Mouse (Mus musculus) cerebral cortex, adult 2 months (tissue): ENCODE results near the gene Ap1s1.

Experiments
- WGBS: fragments of 180-500 bp; shearing (Covaris S2); methylation state at CpG from one replicate; pipeline ENCODE4 v1.1.7; 2018; 5-methylcytosine and 5-hydroxymethylcytosine counted together

The Ap1s1 gene

DNA sequence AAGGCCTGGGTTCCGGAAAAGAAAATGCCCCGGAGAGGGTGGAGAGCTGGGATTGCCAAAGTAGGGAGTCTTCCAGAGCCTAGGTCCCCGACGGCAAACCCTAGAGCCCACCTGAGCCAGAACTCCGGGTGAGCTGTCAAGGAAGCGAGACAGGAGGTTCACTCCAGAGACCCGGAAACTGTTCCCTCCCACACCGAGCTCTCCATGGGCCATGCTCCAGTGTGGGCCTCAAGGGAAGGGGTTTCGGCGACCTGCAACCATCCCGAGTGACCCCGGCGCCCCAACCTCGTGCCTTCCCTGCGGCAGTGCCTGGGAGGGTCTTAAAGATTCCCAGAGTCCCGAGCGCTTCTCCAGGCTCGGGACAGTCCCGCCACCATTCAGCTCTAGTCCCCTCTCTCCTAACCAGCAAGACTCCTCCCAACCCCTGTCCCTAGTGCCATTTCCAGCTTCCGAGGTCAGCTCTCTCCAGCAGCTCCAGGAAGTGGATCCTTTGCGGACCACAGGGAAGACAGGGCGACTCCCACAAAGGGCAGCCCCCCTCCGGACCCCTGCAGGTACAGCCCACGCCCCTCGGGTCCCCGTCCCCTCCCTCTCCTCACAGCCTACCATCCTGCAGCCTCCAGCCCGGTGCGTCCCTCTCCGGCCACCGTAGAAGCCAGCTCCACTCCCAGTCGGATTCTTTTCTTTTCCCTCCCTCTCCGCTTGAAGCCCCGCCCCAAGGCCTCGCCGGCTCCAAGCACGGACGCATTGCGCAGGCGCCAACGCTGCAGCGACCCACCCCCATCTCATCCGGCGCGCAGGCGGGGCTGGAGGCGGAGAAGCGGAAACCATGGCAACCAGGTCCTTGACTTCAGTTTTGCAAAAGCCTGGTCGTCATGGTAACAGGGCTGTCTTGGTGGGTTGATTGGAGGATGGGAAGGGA lies at the start of gene Ap1s1:
Gene Ap1s1 (minus strand): TSS at position 734 of the 922 bp plus-strand sequence.
- WGBS = under 1% methylated on average over 48 of the region's 48 CpGs

DNA sequence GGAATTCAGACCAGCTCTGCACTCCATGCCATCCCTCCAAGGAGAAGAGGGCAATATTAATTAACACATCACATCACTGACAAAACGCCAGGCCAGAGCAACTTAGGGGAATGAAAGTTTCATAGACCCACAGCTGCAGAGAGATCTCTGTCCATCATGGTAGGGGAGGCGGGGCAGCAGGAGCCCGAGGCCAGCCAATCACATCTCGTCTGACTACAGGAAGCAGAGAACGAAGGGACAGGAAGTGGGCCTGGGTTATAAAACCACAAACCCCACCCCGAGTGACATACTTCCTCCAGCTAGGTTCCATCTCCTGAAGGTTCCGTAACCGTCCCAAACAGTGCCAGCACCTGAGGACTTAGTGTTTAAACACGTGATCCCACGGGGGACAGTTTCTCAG lies 49.2 kb upstream of the Ap1s1 start:
- 84% methylated on average over 10 of the region's 10 CpGs for WGBS

DNA sequence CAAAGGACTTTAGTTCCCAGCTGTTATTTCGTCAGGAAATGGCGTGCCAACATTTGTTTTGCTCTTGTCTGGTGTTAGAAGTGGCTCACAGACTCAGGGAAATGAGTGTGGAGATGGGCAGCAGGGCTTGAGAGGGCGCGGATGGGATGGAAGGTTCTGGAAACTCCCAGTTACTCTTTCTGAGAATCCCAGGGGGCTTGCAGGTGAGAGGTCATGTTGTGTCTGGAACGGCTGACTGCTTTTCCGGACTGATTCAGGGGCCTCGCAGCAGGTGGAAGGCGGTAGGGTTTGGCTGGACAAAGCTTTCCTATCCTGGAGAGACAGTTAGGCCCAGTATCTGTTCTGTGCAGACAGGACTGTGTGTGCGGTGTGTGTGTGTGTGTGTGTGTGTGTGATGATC lies 47.8 kb upstream of the Ap1s1 start:
- WGBS = 78% methylated on average over 9 of the region's 9 CpGs

DNA sequence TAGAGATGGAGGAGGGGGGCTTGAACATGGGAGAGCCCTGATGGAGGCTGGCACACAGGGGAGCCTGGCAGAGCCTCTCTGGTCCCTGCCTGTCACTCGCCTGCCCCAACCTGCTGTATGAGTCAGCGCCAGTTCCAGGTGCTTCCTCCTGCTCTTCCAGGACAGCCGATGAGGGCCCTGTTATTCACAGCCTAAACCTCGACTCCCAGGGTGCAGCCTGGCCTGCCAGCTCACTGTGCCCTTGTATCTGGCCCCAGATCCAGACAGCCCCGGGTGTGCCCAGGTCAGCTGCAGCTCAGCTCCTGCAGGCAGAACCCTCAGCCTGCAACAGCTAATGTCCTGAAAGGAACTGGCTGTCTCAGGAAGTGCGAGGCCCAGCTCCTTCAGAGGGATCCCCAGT lies 45.6 kb upstream of the Ap1s1 start:
- WGBS = 65% methylated on average over 6 of the region's 6 CpGs

DNA sequence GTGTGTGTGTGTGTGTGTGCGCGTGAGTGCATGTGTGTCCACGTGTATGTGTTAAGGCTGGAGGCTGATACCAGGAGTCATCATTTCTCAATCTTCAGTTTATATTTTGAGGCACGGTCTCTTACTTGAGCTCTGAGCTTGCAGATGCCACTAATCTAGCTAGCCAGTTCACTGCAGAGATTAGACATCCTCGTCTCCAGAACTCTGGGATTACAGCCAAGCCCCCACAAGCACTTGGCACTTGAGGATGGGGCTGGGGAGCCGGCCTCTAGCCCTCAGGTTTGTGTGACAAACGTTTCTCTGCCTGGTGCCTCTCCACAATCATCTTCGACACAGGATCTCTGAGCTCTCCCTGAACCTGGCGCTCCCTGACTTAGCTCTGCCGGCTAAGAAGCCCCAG lies 44.9 kb upstream of the Ap1s1 start:
- 81% methylated on average over 10 of the region's 10 CpGs for WGBS

DNA sequence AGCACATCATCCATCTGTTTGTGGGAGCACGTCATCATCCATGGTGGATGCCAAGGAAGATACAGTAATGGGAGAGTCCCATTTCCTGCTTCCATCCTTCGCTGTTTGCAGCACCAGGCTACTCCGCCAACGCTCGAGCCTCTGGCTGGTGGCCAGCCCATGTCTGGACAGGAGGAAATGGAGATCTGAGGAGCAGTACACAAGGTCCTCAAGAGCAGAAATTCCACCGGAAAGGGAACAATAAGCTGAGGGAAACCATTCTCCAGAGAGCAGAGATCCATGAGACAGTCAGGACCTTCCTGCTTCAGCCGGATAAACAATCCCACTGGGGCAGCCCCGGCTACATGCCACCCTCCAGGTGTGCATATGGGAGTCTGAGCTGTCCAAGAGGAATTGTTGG lies 41.5 kb upstream of the Ap1s1 start:
- WGBS = 73% methylated on average over 8 of the region's 8 CpGs

DNA sequence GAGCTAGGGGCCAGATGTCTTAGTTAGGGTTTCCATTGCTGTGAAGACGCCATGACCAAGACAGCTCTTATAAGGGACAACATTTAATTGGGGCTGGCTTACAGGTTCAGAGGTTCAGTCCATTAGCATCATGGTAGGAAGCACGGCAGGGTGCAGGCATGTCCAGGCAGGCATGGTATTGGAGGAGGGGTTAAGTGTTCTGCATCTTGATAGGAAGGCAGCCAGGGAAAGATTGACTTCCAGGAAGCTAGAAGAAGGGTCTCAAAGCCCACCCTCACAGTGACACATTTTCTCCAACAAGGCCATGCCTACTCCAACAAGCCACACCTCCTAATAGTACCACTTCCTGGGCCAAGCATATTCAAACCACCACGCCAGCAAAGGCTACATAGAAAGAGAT lies 39.8 kb upstream of the Ap1s1 start:
- WGBS = 92% methylated on average over 3 of the region's 3 CpGs

DNA sequence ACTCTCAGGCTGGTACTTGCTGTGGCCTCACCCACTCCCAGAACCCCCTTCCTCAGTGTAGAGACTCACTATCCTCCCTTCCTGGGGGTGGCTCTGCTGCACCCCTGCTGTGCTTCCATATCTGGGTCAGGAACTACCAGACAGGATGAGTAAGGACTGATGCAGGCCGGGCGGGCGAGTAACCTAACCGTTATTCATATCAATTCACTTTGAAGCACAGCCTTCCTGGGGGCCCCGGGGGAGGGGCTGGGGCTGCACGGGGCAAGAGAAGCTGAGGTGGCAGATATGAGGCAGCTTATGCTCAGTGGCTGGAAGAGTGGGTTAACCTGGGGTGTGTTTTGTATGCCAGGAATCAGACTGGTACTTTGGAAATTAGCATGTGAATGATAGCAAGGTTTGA lies 39.1 kb upstream of the Ap1s1 start:
- WGBS = 89% methylated on average over 6 of the region's 6 CpGs

DNA sequence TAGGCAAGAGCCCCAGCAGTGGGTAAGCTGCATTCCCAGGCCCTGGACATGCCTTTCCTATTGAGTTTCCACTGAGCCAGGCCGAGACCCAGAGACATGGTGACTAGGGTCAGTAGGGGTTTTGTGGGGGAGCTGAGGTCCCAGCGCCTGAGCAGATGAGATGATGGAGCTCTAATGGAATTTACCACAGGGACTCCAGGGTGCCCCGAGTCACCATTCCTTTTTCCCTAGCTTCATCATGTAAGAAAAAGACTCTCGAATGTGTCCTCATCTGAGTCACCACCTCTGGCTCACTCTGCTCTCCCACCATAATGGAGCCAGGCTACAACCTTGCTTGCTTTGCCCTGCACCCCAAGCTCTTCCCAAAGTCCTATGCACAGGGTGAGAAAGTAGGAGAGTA lies 37.1 kb upstream of the Ap1s1 start:
- 93% methylated on average over 4 of the region's 4 CpGs for WGBS

DNA sequence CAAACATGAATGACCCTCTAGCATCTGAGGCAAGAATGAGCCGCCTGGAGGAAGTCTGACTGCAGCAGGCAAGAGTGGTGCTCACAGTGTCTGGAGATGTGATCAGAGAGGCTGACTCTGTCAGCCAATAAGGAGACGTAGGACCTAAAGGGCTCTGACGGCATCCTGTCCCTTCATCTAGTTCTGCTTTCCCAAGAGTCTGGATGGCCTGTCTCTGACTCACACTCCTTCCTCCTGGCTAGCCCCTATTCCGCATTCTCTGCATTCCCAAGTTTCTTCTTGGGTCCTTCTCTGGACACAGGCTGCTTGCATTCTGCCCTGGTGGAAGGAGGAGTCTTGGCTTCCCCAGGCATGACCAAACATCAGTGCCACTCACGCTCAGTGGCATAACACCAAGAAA lies 33.9 kb upstream of the Ap1s1 start:
- WGBS = 75% methylated on average over 5 of the region's 5 CpGs

DNA sequence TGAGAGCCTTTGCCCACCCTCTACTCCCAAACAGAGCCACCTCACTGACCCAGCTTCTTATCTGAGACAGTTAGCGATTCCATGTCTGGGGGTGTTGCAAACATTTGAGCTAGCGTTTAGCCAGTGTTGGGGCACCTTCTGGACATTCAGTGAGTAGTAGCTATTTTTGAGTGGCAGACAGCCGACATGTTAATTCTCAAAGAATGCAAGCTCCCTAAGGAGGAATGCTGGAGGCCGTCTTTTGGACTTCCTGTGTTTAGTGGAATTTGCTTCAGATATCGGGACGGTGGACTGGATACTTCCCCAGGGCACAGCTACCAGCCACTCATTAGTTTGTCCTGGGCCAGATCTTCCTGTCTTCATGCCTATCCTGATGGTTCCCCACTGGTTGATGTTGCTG lies 32.7 kb upstream of the Ap1s1 start:
- WGBS = 64% methylated on average over 6 of the region's 6 CpGs

DNA sequence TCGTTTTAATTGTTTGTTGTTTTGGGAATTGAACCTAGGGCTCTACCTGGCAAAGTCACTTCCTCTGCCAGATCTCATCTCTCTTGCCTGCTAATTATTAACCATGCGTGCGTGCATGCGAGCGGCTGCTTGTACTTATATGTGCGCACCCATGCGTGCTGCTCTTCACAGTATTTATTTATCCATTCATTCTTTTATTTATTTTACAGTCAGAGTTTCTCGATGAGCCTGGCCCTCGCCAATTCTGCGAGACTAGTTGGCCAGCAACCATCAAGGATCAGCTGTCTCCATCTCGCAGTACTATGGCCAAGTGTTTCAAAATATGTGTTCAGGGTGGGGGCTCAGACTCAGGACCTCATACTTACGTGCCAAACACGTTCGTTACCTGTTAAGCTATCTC lies 32.1 kb upstream of the Ap1s1 start:
- 80% methylated on average over 14 of the region's 14 CpGs for WGBS

DNA sequence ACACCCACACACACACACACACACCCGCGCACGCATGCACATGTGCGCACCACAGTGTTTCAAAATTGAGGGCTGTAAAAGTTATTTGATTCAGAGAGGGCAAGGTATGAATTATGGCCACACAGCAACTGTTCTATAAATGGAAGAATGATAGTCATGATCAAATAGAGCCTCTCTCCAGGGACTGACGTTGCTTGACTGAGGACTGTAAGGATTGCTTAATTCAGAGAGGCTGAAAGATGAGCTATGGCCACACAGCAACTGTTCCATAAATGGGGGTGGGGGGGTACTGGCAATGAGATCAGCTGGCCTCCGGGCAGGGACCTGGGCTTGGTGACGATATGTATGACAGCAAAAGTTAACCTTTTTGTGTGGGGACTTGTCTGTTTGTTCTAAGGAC lies 31.3 kb upstream of the Ap1s1 start:
- WGBS = 80% methylated on average over 7 of the region's 7 CpGs

DNA sequence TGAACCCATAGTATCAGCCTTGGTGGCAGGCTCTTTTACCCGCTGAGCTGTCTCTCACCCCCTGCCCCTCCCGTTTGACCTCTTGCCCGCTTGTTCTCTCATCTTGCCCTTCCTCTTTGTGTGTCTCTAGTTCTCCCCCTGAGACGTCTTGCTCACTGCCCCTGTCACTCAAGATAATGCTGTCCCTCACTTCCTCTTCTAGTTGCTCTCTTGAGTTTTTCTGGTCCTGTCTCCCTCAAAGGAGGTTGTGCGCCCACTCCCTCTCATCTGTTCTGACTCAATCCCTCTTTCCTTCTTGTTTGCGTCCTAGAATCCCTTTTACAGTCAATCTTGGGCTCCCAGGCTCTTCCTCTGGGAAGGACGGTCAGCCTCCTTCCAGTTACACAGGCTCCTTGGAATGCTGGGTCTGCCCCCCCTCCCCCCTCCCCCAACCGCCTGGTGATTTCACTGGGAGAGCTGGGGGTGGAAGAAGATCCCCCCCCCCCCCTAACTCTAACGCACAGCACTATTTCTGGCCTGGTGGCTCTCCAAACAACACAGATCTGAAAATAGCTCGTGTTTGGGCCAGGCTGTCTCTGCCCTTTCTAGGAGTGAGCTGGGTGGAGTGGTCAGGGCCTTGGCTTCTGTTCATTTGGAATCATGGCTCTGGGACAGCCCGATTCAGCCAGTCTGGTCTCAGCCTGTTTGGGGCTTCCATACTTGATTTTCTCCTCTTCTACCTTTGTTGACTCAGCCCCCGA lies 30.4 kb upstream of the Ap1s1 start:
- 42% methylated on average over 12 of the region's 12 CpGs for WGBS

DNA sequence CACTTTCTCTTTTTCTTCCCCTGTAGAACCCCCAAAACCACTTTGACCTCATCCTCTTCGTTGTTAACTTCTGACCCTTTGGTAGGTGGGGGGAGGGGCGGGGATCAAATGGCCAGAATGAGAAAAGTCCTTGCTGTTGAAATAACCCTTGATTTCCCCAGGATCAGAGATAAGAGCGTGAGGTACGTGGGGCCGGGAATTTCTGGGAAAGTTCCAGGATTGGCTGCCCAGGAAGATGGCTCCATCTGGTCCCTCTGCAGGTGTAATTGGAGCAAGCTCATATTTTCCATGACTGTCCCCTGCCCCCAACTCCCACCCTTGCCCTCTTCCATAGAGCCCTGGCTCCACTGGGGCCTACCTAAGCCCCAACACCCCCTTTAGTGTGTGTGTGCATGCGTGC lies 29.8 kb upstream of the Ap1s1 start:
- 72% methylated on average over 6 of the region's 6 CpGs for WGBS

DNA sequence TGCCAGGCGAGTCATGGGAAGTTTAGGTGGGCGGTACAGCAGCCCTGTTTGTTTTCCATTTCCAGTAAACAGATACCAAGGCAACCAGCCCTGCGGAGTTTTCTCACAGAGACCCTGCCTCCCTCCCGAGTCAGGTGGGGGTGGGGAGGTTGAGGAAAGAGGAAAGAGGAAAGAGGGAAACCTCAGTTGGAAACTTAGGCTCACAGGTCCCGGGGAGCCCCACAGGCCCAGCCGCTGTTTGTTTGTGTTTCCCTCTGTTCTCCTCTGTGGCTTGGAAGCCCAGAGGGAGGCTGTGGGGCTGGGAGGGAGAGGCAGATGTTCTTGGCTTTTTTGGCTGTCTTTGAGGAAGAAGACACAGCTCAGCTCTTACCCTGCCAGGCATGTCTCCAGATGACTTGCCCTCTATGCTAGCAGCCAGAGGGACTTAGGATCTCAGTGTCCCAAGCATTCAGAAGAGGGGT lies 28.3 kb upstream of the Ap1s1 start:
- 36% methylated on average over 6 of the region's 6 CpGs for WGBS

DNA sequence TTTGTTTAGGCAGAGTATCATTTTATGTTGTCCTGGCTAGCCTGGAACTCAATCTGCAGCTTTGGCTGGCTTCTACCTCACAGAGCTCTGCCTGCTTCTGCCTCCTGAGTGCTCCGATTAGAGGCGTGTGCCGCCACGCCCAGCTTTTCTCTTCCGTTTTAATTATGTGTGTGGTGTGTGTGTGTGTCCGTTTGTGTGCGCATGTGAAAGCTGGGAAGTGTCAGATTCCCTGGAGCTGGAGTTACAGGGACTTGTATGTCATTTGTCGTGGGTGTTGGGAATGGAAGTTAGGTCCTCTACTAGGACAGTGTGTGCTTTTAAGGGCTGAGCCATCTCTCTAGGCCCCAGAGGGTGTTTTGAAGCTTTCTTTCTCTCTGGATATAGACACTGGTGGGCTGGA lies 27.2 kb upstream of the Ap1s1 start:
- WGBS = 91% methylated on average over 8 of the region's 8 CpGs

DNA sequence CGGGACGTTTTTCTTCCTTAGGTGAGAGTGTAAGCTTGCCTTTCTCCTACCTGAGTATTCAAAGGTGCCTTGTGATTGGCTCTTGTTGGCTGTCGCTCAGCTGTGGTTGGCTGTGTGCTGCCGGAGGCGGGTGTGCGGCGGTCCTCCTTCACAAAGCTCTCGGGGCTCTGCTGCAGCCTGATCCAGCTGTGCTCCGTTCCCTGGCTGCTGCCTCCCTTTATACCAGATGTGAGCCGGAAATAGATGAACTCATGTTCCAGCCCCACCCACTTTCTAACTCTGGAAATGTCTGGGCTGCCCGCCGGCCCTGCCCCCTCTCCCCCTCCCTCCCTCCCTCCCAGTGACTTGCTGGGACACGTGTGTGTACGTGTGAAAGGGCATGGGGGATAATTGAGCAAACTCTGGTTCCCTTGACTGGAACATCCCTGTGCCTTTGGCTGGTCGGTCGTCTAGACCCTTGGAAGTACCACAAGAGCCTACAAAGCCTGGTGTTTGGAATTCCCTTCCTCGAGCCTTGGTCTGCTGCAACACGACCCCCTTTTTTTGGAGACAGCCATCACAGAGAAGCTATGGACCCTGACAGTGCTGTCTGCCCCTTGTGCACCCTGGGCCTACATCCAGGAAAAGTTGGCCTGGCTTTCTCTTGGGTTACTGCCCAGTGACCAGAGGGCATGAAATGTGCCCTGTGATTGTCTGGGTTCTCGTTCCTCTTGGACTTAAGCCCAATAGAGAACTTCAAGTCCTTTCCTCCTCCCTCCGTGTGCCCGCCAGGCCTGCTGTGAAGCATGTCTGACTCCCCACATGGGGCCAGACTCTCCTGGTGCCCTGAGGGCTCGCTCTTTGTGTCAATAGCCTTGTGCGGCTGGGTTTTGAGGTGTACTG lies 26.4 kb upstream of the Ap1s1 start, which contains the start of gene Serpine1:
Gene Serpine1 (minus strand): TSS at position 190 of the 882 bp plus-strand sequence.
- 19% methylated on average over 23 of the region's 23 CpGs for WGBS

DNA sequence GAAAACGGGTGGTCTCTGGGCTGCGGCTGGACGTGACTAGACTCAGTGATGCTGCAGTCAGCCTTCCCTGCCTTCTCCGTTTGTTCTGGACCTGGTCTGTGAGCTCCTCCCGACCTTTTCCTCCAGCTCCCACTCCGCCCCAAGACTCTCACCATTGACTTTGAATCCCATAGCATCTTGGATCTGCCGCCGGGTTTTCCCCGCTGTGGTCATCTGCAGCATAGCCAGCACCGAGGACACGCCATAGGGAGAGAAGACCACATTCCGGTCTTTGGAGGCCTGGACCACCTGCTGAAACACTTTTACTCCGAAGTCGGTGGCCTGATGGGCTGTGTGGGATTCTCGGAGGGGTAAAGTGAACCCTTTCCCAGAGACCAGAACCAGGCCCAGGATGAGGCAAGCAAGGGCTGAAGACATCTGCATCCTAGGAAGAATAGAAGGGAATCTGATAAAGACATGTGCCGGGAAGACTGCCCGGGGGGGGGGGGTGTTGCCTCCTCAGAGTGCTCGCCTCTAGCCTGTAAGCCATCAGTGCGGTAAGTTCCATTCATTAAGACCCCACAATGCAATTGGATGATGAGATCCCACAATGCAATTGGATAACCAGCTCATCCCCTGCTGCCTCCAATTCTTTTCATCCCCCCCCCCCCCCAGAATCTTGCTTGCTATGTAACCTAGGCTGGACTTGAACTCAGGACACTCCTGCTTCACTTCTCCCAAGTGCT lies 25.1 kb upstream of the Ap1s1 start:
- WGBS = 89% methylated on average over 19 of the region's 19 CpGs

DNA sequence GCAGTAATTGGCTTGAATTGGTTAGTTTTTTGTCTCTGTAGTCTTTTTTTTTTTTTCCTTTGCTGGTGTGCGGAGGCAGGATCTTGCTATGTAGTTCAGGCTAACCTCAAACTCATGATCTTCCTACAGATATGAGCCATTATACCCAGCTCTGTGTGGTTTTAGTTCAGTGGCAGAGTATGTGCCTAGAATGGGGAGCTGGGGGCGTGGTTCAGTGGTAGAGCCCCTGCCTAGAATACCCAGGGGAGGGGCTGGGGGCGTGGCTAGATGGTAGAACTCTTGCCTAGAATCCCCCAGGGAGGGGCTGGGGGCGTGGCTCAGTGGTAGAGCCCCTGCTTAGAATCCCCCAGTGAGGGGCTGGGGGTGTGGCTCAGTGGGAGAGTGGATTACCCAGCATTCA lies 22.8 kb upstream of the Ap1s1 start:
- WGBS = 82% methylated on average over 4 of the region's 4 CpGs

DNA sequence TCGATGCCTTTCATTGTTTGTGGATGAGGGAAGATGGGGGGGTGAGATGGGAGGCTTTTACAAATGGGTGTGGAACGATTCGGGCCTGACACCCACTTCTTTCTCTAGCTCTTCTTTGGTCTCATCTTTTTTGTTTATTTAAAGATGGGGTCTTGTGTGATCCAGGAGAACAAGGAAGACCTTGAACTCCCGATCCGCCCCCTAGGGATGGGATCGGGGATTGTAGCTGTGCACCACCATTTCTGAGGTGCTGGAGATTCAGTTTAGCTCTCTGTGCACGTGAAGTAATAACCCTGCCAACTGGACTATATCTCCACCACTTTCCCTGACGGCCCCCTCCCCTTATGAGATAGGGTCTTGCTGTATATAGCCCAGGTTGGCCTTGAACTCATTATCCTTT lies 20.0 kb upstream of the Ap1s1 start:
- WGBS = 71% methylated on average over 8 of the region's 8 CpGs
